Comparison of ENCODE assay signal across 8 mouse cellular contexts in the genomic region with DNA sequence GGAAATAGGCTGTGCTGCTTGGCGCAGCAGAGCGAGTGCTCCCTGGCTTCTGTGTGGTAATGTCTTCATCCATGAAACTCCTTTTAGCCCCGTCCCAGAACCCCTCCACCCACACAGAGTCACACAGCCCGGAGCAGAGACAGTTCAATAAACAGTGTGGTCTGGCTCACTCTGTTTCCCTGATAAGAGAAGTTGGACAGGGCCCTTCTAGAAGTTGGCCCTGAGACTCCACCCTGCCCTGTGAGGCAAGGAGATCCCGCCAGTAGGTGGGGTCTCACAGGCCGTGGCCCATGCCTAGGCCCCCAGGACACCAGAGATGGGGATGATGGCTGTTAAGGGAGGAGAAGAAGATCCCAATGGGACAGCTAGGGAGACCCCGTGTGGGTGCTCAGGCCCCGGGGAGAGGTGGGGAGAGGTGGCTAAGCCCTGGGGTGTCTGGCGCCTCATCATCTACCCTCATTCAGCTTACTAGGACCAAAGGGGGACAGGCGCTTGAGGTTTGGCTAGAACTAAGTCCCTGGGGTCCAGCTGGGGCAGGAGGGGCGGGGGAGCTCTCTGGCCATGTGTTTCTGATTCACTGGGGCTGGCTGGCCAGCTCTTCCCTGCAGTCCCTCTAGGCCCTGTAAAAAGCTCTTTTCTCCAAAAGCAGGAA. TPM values are rescaled to one million over a fixed set of nuclear protein-coding genes. Genes with fewer than 3 reads are reported as not detected.
DNase-seq lines count a peak whose midpoint lies in the region; ATAC-seq and TF ChIP-seq lines count a peak whose summit lies in the region.

No protein-coding gene starts in this region.

- no peaks in the 10 kb centered on the region for H3K9me3 ChIP-seq in heart, embryonic 15.5 days (replicated peaks)
- no peaks in the 10 kb centered on the region for H3K9me3 ChIP-seq in liver, embryonic 14.5 days (ENCODE audit: control insufficient read depth, low read length)

- peak overlapping the region; percentile 68 for H3K27ac ChIP-seq in heart, embryonic 15.5 days
- H3K27ac ChIP-seq in liver, embryonic 14.5 days = no peak overlapping the region

- no peaks in the 10 kb centered on the region for H3K36me3 ChIP-seq in heart, embryonic 15.5 days
- H3K36me3 ChIP-seq in liver, embryonic 14.5 days (replicated peaks; ENCODE audit: control insufficient read depth, insufficient read depth, low read depth) = no peaks in the 10 kb centered on the region

- H3K27me3 ChIP-seq in heart, embryonic 15.5 days = peaks cover 55% of the 10 kb centered on the region
- H3K27me3 ChIP-seq in liver, embryonic 14.5 days (ENCODE audit: control insufficient read depth, insufficient read depth, low read length) = peaks cover 8% of the 10 kb centered on the region

- H3K4me3 ChIP-seq in heart, embryonic 15.5 days = no peak overlapping the region
- H3K4me3 ChIP-seq in liver, embryonic 14.5 days (ENCODE audit: insufficient read depth in 1 of 2, low read depth in 2 of 2, low read length in 2 of 2) = no peak overlapping the region

- TF ChIP-seq CTCF in liver, embryonic 14.5 days (IDR thresholded peaks at IDR 0.05; ENCODE audit: low read depth) = peak; percentile 39; the same call in 1 of the 2 replicates

- WGBS in heart, embryonic 15.5 days = 43% methylated on average over 11 of the region's 11 CpGs
- WGBS in liver, embryonic 14.5 days (ENCODE audit: insufficient replicate concordance) = 29% methylated on average over 11 of the region's 11 CpGs

- peak; percentile 6 to 16 for DNase-seq in cerebellum, postnatal 25 days
- no peak for DNase-seq in liver, embryonic 14.5 days (ENCODE audit: low read depth in 3 of 3, low spot score in 3 of 3)
- DNase-seq in T-cell, adult 2 months (ENCODE audit: low spot score) = no peak
- no peak for DNase-seq in spleen, adult 12 weeks (ENCODE audit: low spot score)
- DNase-seq in thymus, postnatal 0 days (ENCODE audit: low spot score) = no peak

- H3K4me1 ChIP-seq in heart, embryonic 15.5 days (replicated peaks) = peaks cover 33% of the 10 kb centered on the region
- peaks cover 2 to 10% of the 10 kb centered on the region in 2 experiments; a peak in 3 of 4 replicates for H3K4me1 ChIP-seq in liver, embryonic 14.5 days (replicated peaks; ENCODE audit: control insufficient read depth in 2 of 2, insufficient read depth in 2 of 2, low read length in 1 of 2)

- no peak overlapping the region for H3K4me2 ChIP-seq in heart, embryonic 15.5 days
- peak overlapping the region; percentile 11; the same call in 1 of the 2 replicates for H3K4me2 ChIP-seq in liver, embryonic 14.5 days (ENCODE audit: low read depth)

- TF ChIP-seq EP300 in liver, embryonic 14.5 days (IDR thresholded peaks at IDR 0.05; ENCODE audit: low read depth) = no peak

- no peak overlapping the region for H3K9ac ChIP-seq in heart, embryonic 15.5 days
- 0 out of 2 replicates have a peak overlapping the region, but pooled peaks have one; percentile 5 for H3K9ac ChIP-seq in liver, embryonic 14.5 days (replicated peaks)

- ATAC-seq in cerebellum, adult (ENCODE audit: insufficient number of reproducible peaks, low FRiP score, low TSS enrichment) = no peak
- ATAC-seq in common myeloid progenitor, adult 5-6 weeks (replicated peaks; ENCODE audit: low read depth, poor library complexity, severe bottlenecking) = peak; percentile 23; the same call in 1 of the 2 replicates
- ATAC-seq in heart, embryonic 15.5 days (replicated peaks; ENCODE audit: insufficient number of reproducible peaks, insufficient read depth, low FRiP score, low read depth) = peak; percentile 51; the same call in 1 of the 2 replicates
- peak; percentile 82 for ATAC-seq in liver, embryonic 14.5 days (ENCODE audit: insufficient read depth)

RNA-seq across cellular contexts. Expression of gene Prcd, which starts 5.9 kb away (rescaled TPM):
- not detected in 2 replicates for total RNA-seq in common myeloid progenitor, adult 5-6 weeks (2017)
- 1.3 and 1.4 TPM in 2 replicates for polyA plus RNA-seq in heart, embryonic 15.5 days (2015; fragmentation: Nextera tagmentation; extraction: Ambion mirVana)
- 0.11 and 0.14 TPM in 2 replicates for polyA plus RNA-seq in liver, embryonic 14.5 days (2012; rRNA removed)
- 0.19 and 0.20 TPM in 2 replicates for polyA plus RNA-seq in liver, embryonic 14.5 days (2014; fragmentation: Nextera tagmentation; extraction: Ambion mirVana)
- polyA plus RNA-seq in thymus, postnatal 0 days (2015; fragmentation: Nextera tagmentation; extraction: Ambion mirVana) = 0.27 and 0.57 TPM in 2 replicates

RNA-seq across cellular contexts. Expression of gene Cygb, which starts 6.6 kb away (rescaled TPM):
- not detected in 2 replicates for total RNA-seq in common myeloid progenitor, adult 5-6 weeks (2017)
- polyA plus RNA-seq in heart, embryonic 15.5 days (2015; fragmentation: Nextera tagmentation; extraction: Ambion mirVana) = 9.1 and 11.6 TPM in 2 replicates
- polyA plus RNA-seq in liver, embryonic 14.5 days (2012; rRNA removed) = 0.41 and 0.64 TPM in 2 replicates
- 0.44 and 0.81 TPM in 2 replicates for polyA plus RNA-seq in liver, embryonic 14.5 days (2014; fragmentation: Nextera tagmentation; extraction: Ambion mirVana)
- 7.9 and 8.1 TPM in 2 replicates for polyA plus RNA-seq in thymus, postnatal 0 days (2015; fragmentation: Nextera tagmentation; extraction: Ambion mirVana)

RNA-seq across cellular contexts. Expression of gene Rhbdf2, which starts 20.6 kb away (rescaled TPM):
- total RNA-seq in common myeloid progenitor, adult 5-6 weeks (2017) = 2.1 and 2.4 TPM in 2 replicates
- 6.7 and 10.4 TPM in 2 replicates for polyA plus RNA-seq in heart, embryonic 15.5 days (2015; fragmentation: Nextera tagmentation; extraction: Ambion mirVana)
- polyA plus RNA-seq in liver, embryonic 14.5 days (2012; rRNA removed) = 8.3 and 11.1 TPM in 2 replicates
- 3.8 and 5.2 TPM in 2 replicates for polyA plus RNA-seq in liver, embryonic 14.5 days (2014; fragmentation: Nextera tagmentation; extraction: Ambion mirVana)
- 8.8 and 11.2 TPM in 2 replicates for polyA plus RNA-seq in thymus, postnatal 0 days (2015; fragmentation: Nextera tagmentation; extraction: Ambion mirVana)

Comparison
In these comparisons a context has a peak if more than half of its experiments do, and no peak if none do; other contexts are left out.
1. DNase-seq: peak in cerebellum, postnatal 25 days (2 of 2); none in liver, embryonic 14.5 days (0 of 3), T-cell, adult 2 months (single experiment), spleen, adult 12 weeks (single experiment) and thymus, postnatal 0 days (single experiment).